Mouse (Mus musculus) liver, embryonic 11.5 days (tissue): ENCODE measurements around the gene Fgfr2. TPM values are rescaled to one million over a fixed set of nuclear protein-coding genes. Genes with fewer than 3 reads are reported as not detected.

Source experiments
- ATAC-seq: fragments of 200-750 bp; cut with Nextera tagmentation; replicated peaks from 2 replicates; pipeline ENCODE4 v1.8.0; 2017; ENCODE audit warnings: moderate number of reproducible peaks, mild to moderate bottlenecking, moderate TSS enrichment, moderate library complexity; ENCODE audit not compliant: low FRiP score
- DNase-seq: peaks from one replicate; pipeline ENCODE4 v3.0.0-alpha.2; 2017; ENCODE audit warnings: low spot score
- H3K27ac ChIP-seq: fragments of 300-500 bp; sonication (generic); 2 replicates; pipeline ENCODE4 v1.5.1; 2014; ENCODE audit warnings: mild to moderate bottlenecking, low read depth, low read length, control low read depth
- H3K27me3 ChIP-seq: fragments of 300-500 bp; sonication (generic); replicated peaks from 2 replicates; pipeline ENCODE4 v1.6.1; 2014; ENCODE audit warnings: low read length, mixed read lengths; ENCODE audit not compliant: control insufficient read depth, insufficient read depth
- H3K36me3 ChIP-seq: fragments of 300-500 bp; sonication (generic); 2 replicates; pipeline ENCODE4 v1.6.1; 2014; ENCODE audit warnings: mild to moderate bottlenecking, low read length, moderate library complexity, mixed read lengths; ENCODE audit not compliant: control insufficient read depth, insufficient read depth
- H3K4me1 ChIP-seq: fragments of 300-500 bp; sonication (generic); replicated peaks from 2 replicates; pipeline ENCODE4 v1.6.1; 2014; ENCODE audit warnings: low read length, mixed read lengths; ENCODE audit not compliant: control insufficient read depth, insufficient read depth
- H3K4me2 ChIP-seq: fragments of 300-500 bp; sonication (generic); 2 replicates; pipeline ENCODE4 v1.6.1; 2014; ENCODE audit warnings: mild to moderate bottlenecking, control low read depth, moderate library complexity
- H3K4me3 ChIP-seq: fragments of 300-500 bp; sonication (generic); 2 replicates; pipeline ENCODE4 v1.5.1; 2014; ENCODE audit warnings: low read depth, low read length, control low read depth
- H3K9ac ChIP-seq: fragments of 300-500 bp; sonication (generic); 2 replicates; pipeline ENCODE4 v1.6.1; 2014; ENCODE audit warnings: low read depth, low read length, control low read depth
- H3K9me3 ChIP-seq: fragments of 300-500 bp; sonication (generic); 2 replicates; pipeline ENCODE4 v1.6.1; 2016; ENCODE audit warnings: low read length, inconsistent platforms, mixed read lengths; ENCODE audit not compliant: control insufficient read depth
- WGBS: fragments of 180-500 bp; shearing (Covaris S2); extraction: QIAGEN DNeasy Blood & Tissue Kit; methylation state at CpG from one replicate; pipeline ENCODE4 v1.1.7; 2014; 5-methylcytosine and 5-hydroxymethylcytosine counted together
- polyA plus RNA-seq: library from polyadenylated mRNA; unstranded; fragments of >200 nt; fragmentation: Nextera tagmentation; extraction: Ambion mirVana; gene quantifications from 2 replicates; pipeline ENCODE4 v1.2.1, GENCODE M21; 2014

The Fgfr2 gene
- polyA plus RNA-seq, 1 experiment from 2014 or later = 32.6 TPM

DNA sequence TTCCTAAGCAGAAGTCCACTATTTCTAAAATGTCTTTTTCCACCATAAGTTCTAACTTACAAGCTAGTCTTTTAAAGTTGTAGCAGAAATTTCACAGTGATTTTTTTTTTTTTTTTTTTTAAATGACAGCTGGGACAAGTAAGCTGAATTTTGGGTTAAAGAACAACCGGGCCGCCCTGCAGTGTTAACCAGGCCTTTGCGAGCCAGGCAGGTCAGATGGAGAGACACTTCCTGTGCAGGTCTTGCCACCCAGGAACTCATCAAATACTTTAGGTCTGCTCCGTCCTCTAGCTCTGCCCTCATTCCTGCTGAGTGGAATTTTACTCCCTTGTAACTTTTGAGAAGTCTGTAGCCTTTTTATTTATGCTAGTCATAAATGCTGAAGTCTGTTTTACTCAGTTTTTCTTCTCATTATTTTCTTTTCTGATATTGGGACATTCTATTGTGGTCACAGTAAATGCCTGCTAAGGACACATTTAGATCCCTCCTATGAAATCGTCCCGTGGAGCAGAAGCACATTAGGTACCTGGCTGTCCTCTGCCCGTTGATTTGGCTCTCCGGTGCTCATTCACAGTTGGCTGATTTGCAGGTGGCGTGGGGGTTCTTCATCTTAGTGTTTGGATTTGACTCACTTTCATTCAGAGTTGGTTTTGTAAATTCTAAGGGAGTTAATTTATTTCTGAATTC is 2228.1 kb downstream of the Fgfr2 start:
- Histone ChIP-seq H3K27me3 (no peaks in the 10 kb centered on the region), H3K36me3 (no peaks in the 10 kb centered on the region; the same call in 1 of the 2 replicates), H3K4me3 (no peak overlapping the region), H3K9me3 (no peaks in the 10 kb centered on the region), H3K4me2 (no peak overlapping the region), H3K4me1 (no peaks in the 10 kb centered on the region), H3K27ac (no peak overlapping the region), H3K9ac (no peak overlapping the region)
- WGBS = 85% methylated on average over 9 of the region's 9 CpGs
- ATAC-seq = no peak
- DNase-seq = no peak

DNA sequence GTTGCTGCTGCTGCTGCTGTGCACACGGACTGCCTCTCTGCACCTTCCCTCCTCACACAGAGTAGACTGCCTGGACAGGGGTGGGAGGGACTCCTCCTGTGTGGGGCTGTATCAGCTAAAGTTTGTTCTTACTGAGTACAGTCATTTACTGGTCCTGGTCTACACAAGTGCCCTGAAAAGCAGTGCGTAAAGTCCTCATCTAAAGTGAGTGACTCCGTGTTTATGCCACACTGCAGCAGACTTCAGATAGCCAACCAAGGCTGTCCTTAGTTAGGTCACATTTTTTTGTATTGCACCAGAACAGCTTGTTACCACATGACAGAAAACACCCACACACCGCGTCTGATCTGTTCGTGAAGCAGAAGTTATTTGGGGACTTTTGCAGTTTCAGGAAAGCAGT is 2230.2 kb downstream of the Fgfr2 start:
- Histone ChIP-seq H3K9me3 (no peaks in the 10 kb centered on the region), H3K4me3 (no peak overlapping the region), H3K4me1 (no peaks in the 10 kb centered on the region), H3K9ac (no peak overlapping the region), H3K27ac (no peak overlapping the region), H3K27me3 (no peaks in the 10 kb centered on the region), H3K36me3 (no peaks in the 10 kb centered on the region), H3K4me2 (no peak overlapping the region)
- ATAC-seq (no peak), DNase-seq (no peak)
- WGBS = 77% methylated on average over 6 of the region's 6 CpGs

DNA sequence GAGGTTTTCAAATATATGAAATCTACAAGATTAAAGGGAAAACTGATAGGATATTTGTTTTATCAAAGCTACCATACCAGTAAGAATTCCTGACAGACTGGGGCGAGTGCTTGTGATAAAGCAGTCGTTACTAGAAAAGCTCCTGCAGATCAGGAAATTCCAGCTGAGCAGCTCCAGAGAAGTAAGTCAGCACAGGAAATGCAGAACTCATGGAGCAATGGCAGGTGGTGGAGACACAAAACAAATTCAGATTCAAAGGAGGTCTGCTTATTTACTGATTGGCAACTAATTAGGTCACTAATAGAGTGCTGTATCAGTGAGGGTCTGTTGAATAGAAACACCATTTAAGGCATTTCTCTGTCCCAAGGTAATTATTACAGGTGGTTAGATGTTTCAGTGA is 2232.3 kb downstream of the Fgfr2 start:
- Histone ChIP-seq H3K27me3 (no peaks in the 10 kb centered on the region), H3K4me3 (no peak overlapping the region), H3K4me2 (no peak overlapping the region), H3K27ac (no peak overlapping the region), H3K36me3 (no peaks in the 10 kb centered on the region), H3K4me1 (no peaks in the 10 kb centered on the region), H3K9me3 (no peaks in the 10 kb centered on the region), H3K9ac (no peak overlapping the region)
- ATAC-seq (no peak), DNase-seq (no peak)
- 39% methylated on average over 2 of the region's 2 CpGs for WGBS

DNA sequence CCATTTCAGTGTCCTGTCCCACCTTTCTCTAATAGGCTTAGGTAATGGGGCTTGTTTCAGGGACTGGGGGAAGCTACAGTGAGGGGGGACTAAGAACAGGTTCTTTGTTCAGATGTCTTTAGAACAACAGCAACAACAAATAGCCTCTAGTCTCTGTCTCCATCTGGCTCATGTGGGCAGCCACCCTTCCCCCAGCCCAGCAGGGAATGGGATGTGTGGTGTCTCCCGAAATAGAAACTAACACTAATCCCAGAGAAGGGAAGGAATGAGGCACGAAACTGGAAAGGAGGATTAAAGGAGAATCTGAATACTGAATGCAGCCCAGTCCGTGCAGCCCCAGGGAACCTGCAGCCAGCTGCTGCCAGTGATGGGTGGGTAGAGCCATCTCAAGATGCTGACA is 2235.2 kb downstream of the Fgfr2 start:
- H3K27me3 ChIP-seq = no peaks in the 10 kb centered on the region
- no peak overlapping the region for H3K27ac ChIP-seq
- no peak overlapping the region for H3K4me3 ChIP-seq
- 61% methylated on average over 3 of the region's 3 CpGs for WGBS
- H3K9ac ChIP-seq = no peak overlapping the region
- no peak for ATAC-seq
- H3K4me2 ChIP-seq = no peak overlapping the region
- H3K36me3 ChIP-seq = no peaks in the 10 kb centered on the region
- no peaks in the 10 kb centered on the region for H3K4me1 ChIP-seq
- H3K9me3 ChIP-seq = no peaks in the 10 kb centered on the region
- no peak for DNase-seq

DNA sequence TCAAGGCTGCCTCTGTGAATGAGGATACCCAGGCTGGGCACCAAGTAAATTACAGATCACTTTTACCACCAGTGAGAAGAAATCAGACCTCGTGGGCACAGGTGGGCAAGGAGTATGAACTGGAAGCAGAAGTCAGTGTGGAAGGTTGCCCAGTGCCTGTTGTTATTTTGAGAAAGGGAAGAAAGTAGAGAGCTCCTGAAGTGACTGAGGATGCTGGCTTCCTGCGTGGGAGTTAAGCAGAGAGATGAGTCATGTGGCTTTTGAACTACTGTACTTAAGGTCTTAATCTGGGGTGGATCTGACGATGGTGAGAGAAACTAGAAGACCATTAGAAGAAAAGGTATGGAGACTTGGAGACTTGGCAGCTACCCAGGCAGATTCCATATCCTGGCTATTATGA is 2236.9 kb downstream of the Fgfr2 start:
- Histone ChIP-seq H3K4me3 (no peak overlapping the region), H3K9ac (no peak overlapping the region), H3K27ac (no peak overlapping the region), H3K36me3 (no peaks in the 10 kb centered on the region), H3K4me1 (no peaks in the 10 kb centered on the region), H3K9me3 (no peaks in the 10 kb centered on the region), H3K27me3 (no peaks in the 10 kb centered on the region), H3K4me2 (no peak overlapping the region)
- no peak for ATAC-seq
- no peak for DNase-seq
- WGBS = 70% methylated on average over 3 of the region's 3 CpGs

DNA sequence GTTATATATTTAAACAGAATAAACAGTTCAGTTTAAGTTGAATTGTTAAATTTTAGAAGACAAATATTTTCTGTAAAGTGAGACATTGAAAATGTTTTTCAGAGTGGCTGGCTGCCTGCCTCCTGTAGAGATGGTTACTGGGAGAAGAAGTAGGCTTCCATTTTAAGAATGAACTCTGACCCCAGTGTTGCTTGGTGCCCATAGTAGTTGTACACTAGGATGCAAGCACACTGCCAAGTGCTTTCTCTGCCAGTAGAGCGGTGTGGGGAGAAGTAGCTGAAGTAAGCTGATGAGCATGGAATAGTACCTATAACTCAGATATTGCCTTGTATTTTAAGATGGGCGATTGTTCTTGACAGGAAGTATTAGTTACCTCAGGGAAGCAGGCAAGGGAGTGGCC is 2239.0 kb downstream of the Fgfr2 start:
- H3K36me3 ChIP-seq = no peaks in the 10 kb centered on the region
- 81% methylated on average over 2 of the region's 2 CpGs for WGBS
- no peak overlapping the region for H3K27ac ChIP-seq
- ATAC-seq (no peak), DNase-seq (no peak)
- H3K27me3 ChIP-seq = no peaks in the 10 kb centered on the region
- H3K4me1 ChIP-seq = no peaks in the 10 kb centered on the region
- no peak overlapping the region for H3K9ac ChIP-seq
- no peak overlapping the region for H3K4me2 ChIP-seq
- H3K4me3 ChIP-seq = no peak overlapping the region
- no peaks in the 10 kb centered on the region for H3K9me3 ChIP-seq

DNA sequence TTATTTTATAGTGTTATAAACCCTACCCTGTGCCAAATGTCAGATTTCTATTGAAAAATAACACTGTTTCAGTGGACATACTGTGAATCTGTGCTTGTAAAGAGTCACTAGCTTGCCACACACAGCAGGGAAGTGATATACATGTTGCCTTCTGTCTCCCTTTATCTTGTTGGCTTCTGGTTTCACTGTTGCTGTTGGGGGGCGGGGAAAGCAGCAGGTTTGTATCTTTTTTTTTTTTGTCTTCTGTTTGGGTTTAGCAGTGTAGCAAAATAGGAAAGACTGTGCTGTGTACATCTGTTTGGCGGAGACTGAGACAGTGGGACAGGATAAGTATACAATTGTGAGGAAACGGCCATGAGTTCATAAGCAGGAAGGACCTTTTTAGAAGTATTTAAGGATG is 2255.9 kb downstream of the Fgfr2 start:
- peak overlapping the region; percentile 4; the same call in 1 of the 2 replicates for H3K4me2 ChIP-seq
- DNase-seq (no peak), ATAC-seq (no peak)
- no peak overlapping the region for H3K4me3 ChIP-seq
- WGBS = 58% methylated on average over 3 of the region's 3 CpGs
- no peaks in the 10 kb centered on the region for H3K9me3 ChIP-seq
- no peak overlapping the region for H3K9ac ChIP-seq
- no peaks in the 10 kb centered on the region for H3K4me1 ChIP-seq
- no peak overlapping the region for H3K27ac ChIP-seq
- no peaks in the 10 kb centered on the region for H3K36me3 ChIP-seq
- peaks cover 17% of the 10 kb centered on the region for H3K27me3 ChIP-seq

DNA sequence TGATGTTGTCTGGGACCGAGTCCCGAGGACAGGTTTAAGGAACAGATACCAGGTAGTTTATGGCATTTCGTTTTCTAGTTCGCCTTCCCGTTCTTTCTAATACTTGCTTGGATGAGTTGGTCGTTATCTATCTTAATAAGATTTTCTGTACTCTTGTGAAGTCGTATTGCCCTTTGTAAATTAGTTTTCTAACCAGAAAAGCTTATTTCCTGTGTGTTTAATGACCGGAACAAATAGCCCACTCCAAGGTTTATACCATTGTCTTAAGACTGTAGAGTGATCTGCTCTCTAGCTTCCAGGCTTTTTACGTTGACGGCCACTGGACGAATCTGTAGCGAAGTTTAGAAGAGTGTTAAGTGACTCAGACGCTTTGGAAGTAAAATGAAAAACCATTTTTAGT is 2256.5 kb downstream of the Fgfr2 start:
- peak overlapping the region; percentile 69; the same call in 1 of the 2 replicates for H3K9ac ChIP-seq
- H3K4me2 ChIP-seq = peak overlapping the region; percentile 71
- H3K4me3 ChIP-seq = peak overlapping the region; percentile 79
- no peak for ATAC-seq
- no peaks in the 10 kb centered on the region for H3K9me3 ChIP-seq
- H3K4me1 ChIP-seq = no peaks in the 10 kb centered on the region
- H3K27ac ChIP-seq = no peak overlapping the region
- no peak for DNase-seq
- H3K36me3 ChIP-seq = no peaks in the 10 kb centered on the region
- H3K27me3 ChIP-seq = peaks cover 17% of the 10 kb centered on the region
- 5% methylated on average over 13 of the region's 13 CpGs for WGBS
